Mouse (Mus musculus): ENCODE results near the gene Arl15.

The Arl15 gene

GRCm38 (mm10) chr13:114143247-114143646, 348.9 kb downstream of the Arl15 start:
- no peak for DNase-seq (ENCODE audit: low read depth, low spot score)

- DNase-seq (ENCODE audit: low read depth, low spot score): no peak
These were observed 350.0 kb downstream of the Arl15 start for GRCm38 (mm10) chr13:114144052-114145046.

DNA sequence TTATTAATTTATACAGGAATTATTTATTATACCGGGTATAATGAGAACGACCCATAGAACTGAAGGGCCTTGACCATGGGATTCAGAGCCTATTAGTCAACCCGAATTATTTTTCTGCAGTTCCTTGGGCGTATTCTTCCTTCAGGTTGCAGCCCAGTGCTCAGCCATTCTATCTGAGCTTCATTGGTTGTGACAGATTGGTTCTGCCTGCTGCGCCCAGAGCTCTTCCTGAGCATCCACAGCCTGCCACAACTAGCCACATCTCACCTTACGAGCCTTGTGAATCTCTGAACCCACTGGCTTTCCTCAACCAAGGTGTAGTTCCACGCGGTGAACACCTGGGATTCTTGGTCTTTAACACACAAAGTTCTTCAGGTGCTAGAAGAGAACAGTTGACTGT, 350.9 kb downstream of the Arl15 start:
- no peak for DNase-seq (ENCODE audit: low read depth, low spot score)

DNA sequence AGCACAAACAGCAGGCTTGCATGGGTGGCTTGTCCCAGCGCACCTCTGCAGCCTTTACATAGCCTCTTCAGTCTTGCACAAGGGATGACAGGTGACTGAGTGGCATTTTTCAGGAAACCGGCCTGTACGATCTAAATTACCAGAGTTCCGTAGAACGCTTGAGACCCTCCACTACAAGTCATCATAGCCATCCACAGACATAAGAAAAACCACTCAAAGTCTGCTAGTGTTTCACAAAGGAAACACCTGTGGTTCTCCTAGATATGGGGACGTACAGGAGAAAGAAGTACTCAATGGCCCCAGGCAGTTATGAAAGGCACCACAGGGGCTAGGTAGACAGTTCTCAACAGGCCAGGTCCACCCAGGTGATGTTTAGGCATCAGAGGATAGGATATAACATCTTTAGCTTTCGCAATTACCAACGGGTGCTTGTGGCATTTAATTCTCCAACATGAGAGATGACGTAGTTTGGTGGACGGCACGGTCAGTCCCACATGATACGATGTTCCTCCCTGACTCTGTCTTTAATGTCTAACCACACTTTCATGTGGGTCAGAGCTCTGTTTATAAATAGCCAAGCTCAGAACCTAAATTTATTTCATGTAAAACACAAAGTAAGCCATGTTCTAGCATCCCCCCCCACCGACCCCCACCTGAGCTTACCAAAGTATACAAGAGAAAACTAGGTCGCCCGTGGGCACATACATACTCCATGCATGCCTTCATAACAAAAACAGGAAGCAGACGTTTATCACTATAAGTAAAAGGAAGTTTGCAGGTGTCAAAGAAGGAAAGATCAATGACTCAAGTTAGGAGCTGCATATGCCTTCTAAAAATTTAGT, 356.8 kb downstream of the Arl15 start:
- no peak for DNase-seq (ENCODE audit: low read depth, low spot score)

GRCm38 (mm10) chr13:114151698-114152069, 357.4 kb downstream of the Arl15 start:
- DNase-seq (ENCODE audit: low read depth, low spot score): no peak

DNA sequence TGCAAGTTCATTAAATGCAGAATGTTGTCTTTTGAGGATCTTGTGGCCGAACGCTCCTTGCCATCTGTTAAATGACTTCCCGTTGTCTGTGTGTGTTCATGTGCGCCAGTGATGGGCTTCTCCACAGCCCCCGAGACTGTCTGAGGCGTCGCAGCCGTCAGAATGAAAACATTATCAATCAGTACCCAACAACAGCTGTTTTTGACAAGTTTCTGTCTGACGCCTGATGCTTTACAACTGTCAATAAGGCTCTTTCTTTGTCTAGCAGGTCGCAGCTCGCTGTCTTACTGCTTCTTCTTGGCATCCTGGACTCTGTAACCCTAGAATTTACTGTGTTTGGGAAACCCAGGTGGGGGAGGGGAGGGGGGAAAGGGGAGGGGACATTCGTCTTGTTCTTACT, 362.4 kb downstream of the Arl15 start:
- no peak for DNase-seq (ENCODE audit: low read depth, low spot score)

- DNase-seq (ENCODE audit: low read depth, low spot score): no peak
These were observed 363.9 kb downstream of the Arl15 start for GRCm38 (mm10) chr13:114158111-114158730.

- DNase-seq (ENCODE audit: low read depth, low spot score): peak; percentile 67
These were observed 365.5 kb downstream of the Arl15 start for GRCm38 (mm10) chr13:114159634-114160391.

- no peak for DNase-seq (ENCODE audit: low read depth, low spot score)
These were observed 368.4 kb downstream of the Arl15 start for GRCm38 (mm10) chr13:114162753-114163152.

- no peak for DNase-seq (ENCODE audit: low read depth, low spot score)
These were observed 371.3 kb downstream of the Arl15 start for GRCm38 (mm10) chr13:114165616-114166015.

DNA sequence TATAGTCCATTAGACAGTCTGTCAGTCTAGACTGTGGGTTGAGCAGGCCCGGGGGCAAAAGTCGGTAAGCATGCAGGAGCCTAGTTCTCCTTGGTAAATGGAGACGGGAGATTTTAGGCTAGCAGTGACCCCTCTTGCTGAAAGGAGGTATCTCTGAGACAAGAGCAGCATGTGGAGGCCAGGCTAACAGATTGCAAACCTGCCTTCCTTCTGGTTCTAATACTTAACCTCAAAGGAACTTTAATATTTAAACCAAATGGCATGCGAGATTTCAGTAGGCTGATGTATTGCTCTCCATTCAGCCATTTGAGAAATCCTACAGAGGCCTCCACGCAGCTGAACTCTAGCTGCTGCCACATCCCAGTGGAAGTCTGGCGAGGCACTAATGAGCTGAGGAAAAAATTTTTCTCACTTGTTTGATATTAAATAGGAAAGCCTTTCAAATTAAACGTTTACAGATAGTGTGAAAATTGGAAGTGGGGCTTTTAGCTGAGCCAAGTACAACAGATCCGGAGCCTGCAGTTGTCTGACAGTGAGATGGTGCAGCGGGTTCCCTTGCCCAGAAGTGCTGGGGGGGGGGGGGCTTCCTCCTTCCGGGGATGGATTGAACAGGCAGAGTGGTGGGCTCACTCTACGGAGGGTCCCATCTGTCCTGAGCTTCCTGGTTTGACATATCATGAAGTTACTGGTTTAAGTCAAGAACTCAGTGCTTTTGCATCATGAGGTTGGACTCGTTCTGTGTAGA, 372.3 kb downstream of the Arl15 start:
- peak; percentile 49 for DNase-seq (ENCODE audit: low read depth, low spot score)

DNA sequence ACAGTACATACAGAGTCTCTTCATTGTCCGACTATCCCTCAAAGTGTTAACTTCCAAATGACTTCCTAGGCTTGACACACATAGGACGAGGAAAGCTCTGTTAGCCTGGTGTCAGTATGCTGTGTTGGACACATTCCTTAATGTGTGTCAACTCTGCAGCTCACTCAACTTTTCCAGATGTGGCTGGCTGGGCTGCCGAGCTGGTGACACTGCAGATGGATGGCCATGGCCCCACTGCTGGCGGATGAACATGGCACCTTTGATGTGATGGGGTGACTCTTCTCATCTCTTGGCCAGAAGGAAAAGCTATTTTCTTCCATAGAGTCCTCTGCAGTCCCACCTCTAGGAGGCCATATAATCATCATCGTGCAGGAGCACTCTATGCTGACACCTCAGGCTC, 375.8 kb downstream of the Arl15 start:
- DNase-seq (ENCODE audit: low read depth, low spot score): no peak

- no peak for DNase-seq (ENCODE audit: low read depth, low spot score)
These were observed 377.2 kb downstream of the Arl15 start for GRCm38 (mm10) chr13:114171465-114171864.

DNA sequence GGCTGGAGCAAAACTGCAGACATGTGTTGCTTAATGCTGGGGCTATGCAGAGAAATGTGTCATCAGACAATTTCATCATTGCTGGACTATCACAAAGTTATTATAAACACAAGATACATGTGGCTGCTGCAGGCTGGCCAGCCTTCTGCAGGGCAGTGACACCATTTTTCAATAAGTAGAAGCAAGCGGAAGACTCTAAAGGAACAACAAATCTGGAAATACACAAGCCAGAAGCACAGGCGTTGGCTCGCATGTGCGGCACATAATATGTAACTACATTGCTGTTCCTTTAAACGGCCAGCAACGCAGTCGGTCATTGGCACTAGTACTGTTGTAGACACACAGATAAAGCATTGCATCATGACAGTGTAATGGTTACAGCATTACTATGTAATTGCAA, 393.8 kb downstream of the Arl15 start:
- DNase-seq (ENCODE audit: low read depth, low spot score): no peak

GRCm38 (mm10) chr13:114188801-114189200, 394.5 kb downstream of the Arl15 start:
- no peak for DNase-seq (ENCODE audit: low read depth, low spot score)

DNA sequence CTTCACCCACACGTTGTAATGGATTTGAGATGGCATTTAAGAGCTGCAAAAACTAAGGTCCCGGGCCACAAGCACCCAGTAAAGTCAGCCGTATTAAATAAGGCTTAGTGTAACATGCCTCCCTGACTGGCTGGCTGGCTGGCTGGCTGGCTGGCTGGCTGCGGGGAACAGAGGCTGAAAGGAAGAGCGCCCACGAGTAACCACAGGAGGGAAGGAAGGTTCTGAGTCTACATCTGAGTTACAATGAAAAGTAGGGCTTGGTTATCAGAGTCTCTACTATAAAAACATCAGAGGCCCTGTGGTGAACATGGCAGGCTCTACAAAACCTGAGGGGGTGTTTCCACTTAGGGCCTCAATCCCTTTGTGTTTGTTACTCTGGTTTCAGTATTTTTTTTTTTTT, 395.1 kb downstream of the Arl15 start:
- DNase-seq (ENCODE audit: low read depth, low spot score): no peak

DNA sequence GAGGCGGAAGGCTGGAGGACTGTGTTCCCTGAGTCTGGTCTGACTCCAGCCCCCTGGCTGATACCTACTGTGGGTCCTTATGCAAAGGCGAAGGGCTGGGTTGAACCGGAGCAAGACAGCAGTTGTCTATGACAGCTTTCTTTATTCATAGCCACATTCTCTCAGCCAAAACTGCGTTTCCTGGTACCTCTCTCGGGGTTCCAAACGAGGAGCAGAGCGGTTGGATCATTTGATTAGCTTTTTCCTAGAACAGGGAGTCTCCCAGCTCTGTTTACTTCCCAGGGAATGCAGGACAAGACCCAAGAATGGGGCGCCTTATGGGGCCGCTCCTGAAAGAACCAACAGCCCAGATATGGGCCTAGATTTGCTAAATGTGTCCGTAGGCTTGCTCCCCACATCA, 396.6 kb downstream of the Arl15 start:
- DNase-seq (ENCODE audit: low read depth, low spot score): no peak

GRCm38 (mm10) chr13:114198252-114198799, 404.0 kb downstream of the Arl15 start:
- DNase-seq (ENCODE audit: low read depth, low spot score): no peak

DNA sequence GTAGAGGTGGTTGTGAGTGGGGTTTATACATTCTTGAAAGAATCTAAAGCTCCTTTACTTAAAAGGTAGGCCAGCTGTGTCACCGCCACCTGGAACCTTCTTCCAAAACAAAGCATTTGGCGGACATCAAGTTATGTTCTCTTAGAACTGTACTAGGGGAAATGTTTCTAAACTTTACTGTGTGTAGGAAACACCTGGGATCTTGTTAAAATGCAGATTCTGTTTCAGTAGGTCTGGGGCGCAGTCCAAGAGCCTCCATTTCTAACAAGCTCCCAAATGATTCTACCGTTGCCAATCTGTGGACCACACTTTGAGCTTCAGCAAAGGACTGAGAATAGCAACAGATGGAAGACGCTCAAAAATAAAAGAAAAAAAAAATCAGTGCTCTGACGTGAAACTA, 405.4 kb downstream of the Arl15 start:
- no peak for DNase-seq (ENCODE audit: low read depth, low spot score)

- no peak for DNase-seq (ENCODE audit: low read depth, low spot score)
These were observed 406.2 kb downstream of the Arl15 start for GRCm38 (mm10) chr13:114200545-114200944.

All from forelimb bud, embryonic 11.5 days (tissue).